Mouse (Mus musculus): ENCODE data around the gene Diaph3. TPM values are rescaled to one million over a fixed set of nuclear protein-coding genes. Genes with fewer than 3 reads are reported as not detected.

Gene Diaph3
- polyA plus RNA-seq, 1 experiment from 2014 or later, result 4.3 TPM

GRCm38 (mm10) chr14:87056169-87056568 is 84.9 kb downstream of the Diaph3 start:
- Histone ChIP-seq H3K4me1 (ENCODE audit: control insufficient read depth, insufficient read depth, low read length) (no peaks in the 10 kb centered on the region), H3K27ac (replicated peaks; ENCODE audit: low read depth, low read length) (no peak overlapping the region), H3K4me3 (replicated peaks; ENCODE audit: low read depth, low read length) (no peak overlapping the region), H3K27me3 (ENCODE audit: control insufficient read depth, insufficient read depth, low read length) (no peaks in the 10 kb centered on the region), H3K4me2 (ENCODE audit: low read length) (no peak overlapping the region), H3K36me3 (ENCODE audit: control insufficient read depth, insufficient read depth, low read length) (no peaks in the 10 kb centered on the region), H3K9ac (replicated peaks; ENCODE audit: low read length) (no peak overlapping the region), H3K9me3 (ENCODE audit: control insufficient read depth, low read length) (no peaks in the 10 kb centered on the region)
- ATAC-seq (ENCODE audit: low FRiP score, low TSS enrichment), result no peak
- DNase-seq, result no peak
- WGBS, result 96% methylated on average over 2 of the region's 2 CpGs

GRCm38 (mm10) chr14:87051187-87051586 is 89.8 kb downstream of the Diaph3 start:
- Histone ChIP-seq H3K27ac (replicated peaks; ENCODE audit: low read depth, low read length) (no peak overlapping the region), H3K9ac (replicated peaks; ENCODE audit: low read length) (no peak overlapping the region), H3K4me1 (ENCODE audit: control insufficient read depth, insufficient read depth, low read length) (no peaks in the 10 kb centered on the region), H3K27me3 (ENCODE audit: control insufficient read depth, insufficient read depth, low read length) (no peaks in the 10 kb centered on the region), H3K9me3 (ENCODE audit: control insufficient read depth, low read length) (no peaks in the 10 kb centered on the region), H3K4me2 (ENCODE audit: low read length) (no peak overlapping the region), H3K36me3 (ENCODE audit: control insufficient read depth, insufficient read depth, low read length) (no peaks in the 10 kb centered on the region), H3K4me3 (replicated peaks; ENCODE audit: low read depth, low read length) (no peak overlapping the region)
- WGBS, result 87% methylated on average over 5 of the region's 5 CpGs
- ATAC-seq (ENCODE audit: low FRiP score, low TSS enrichment), result no peak
- DNase-seq, result no peak

DNA sequence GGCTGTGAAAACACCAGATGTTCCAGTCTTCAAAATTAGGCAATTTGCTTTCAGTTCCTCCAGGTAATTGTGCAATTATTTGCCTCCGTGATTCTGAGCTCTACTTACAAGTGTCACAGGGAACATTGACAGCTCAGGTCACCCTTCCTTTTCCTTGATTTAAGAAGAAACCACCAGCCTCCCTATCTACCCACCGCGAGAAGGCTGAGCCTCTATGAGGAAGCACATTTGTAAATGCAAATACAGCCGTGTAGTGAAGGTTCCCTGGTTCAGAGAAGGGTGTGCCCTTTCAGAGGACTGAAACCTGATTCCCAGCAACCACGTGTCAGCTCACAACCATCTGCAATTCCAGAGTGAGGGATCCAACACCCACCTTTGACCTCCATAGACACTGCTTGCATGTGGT is 96.6 kb downstream of the Diaph3 start:
- DNase-seq, result no peak
- Histone ChIP-seq H3K36me3 (ENCODE audit: control insufficient read depth, insufficient read depth, low read length) (no peaks in the 10 kb centered on the region), H3K27ac (replicated peaks; ENCODE audit: low read depth, low read length) (no peak overlapping the region), H3K9me3 (ENCODE audit: control insufficient read depth, low read length) (no peaks in the 10 kb centered on the region), H3K27me3 (ENCODE audit: control insufficient read depth, insufficient read depth, low read length) (no peaks in the 10 kb centered on the region), H3K4me2 (ENCODE audit: low read length) (no peak overlapping the region), H3K4me3 (replicated peaks; ENCODE audit: low read depth, low read length) (no peak overlapping the region), H3K9ac (replicated peaks; ENCODE audit: low read length) (no peak overlapping the region), H3K4me1 (ENCODE audit: control insufficient read depth, insufficient read depth, low read length) (no peaks in the 10 kb centered on the region)
- 63% methylated on average over 5 of the region's 5 CpGs for WGBS
- ATAC-seq (ENCODE audit: low FRiP score, low TSS enrichment), result no peak

DNA sequence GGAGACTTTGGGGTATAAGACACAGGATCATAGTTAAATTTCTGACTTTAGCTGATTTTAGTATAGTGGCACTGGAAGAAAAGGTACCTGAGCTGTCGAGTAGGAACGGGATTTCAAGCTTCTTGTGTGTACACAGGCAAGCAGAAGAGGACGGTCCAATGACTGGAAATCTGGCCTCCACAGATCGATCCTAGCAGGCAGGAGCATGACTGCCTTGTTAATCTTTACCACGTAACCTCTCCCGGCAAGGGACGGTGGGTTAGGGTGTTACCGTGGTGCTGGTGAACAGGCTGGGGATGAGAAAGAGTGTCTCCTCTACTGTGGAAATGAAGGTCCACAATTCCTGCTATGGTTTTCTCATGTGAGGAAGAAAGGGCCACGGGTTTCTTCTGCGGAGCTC is 120.8 kb downstream of the Diaph3 start:
- 95% methylated on average over 10 of the region's 10 CpGs for WGBS
- no peak for ATAC-seq (ENCODE audit: low FRiP score, low TSS enrichment)

GRCm38 (mm10) chr14:87019687-87020086 is 121.3 kb downstream of the Diaph3 start:
- ATAC-seq (ENCODE audit: low FRiP score, low TSS enrichment) (no peak), DNase-seq (no peak)
- Histone ChIP-seq H3K4me2 (ENCODE audit: low read length) (no peak overlapping the region), H3K36me3 (ENCODE audit: control insufficient read depth, insufficient read depth, low read length) (no peaks in the 10 kb centered on the region), H3K27ac (replicated peaks; ENCODE audit: low read depth, low read length) (no peak overlapping the region), H3K4me1 (ENCODE audit: control insufficient read depth, insufficient read depth, low read length) (no peaks in the 10 kb centered on the region), H3K9me3 (ENCODE audit: control insufficient read depth, low read length) (no peaks in the 10 kb centered on the region), H3K9ac (replicated peaks; ENCODE audit: low read length) (no peak overlapping the region), H3K4me3 (replicated peaks; ENCODE audit: low read depth, low read length) (no peak overlapping the region), H3K27me3 (ENCODE audit: control insufficient read depth, insufficient read depth, low read length) (no peaks in the 10 kb centered on the region)
- WGBS, result 89% methylated on average over 3 of the region's 3 CpGs

More for the DNA sequence above, 120.8 kb downstream of the Diaph3 start:
- no peaks in the 10 kb centered on the region for H3K4me1 ChIP-seq (ENCODE audit: control insufficient read depth, insufficient read depth, low read length)
- no peak overlapping the region for H3K4me2 ChIP-seq (ENCODE audit: low read length)
- no peak for DNase-seq
- H3K4me3 ChIP-seq (replicated peaks; ENCODE audit: low read depth, low read length), result no peak overlapping the region
- no peaks in the 10 kb centered on the region for H3K27me3 ChIP-seq (ENCODE audit: control insufficient read depth, insufficient read depth, low read length)
- no peak overlapping the region for H3K9ac ChIP-seq (replicated peaks; ENCODE audit: low read length)
- H3K27ac ChIP-seq (replicated peaks; ENCODE audit: low read depth, low read length), result no peak overlapping the region
- H3K36me3 ChIP-seq (ENCODE audit: control insufficient read depth, insufficient read depth, low read length), result no peaks in the 10 kb centered on the region
- no peaks in the 10 kb centered on the region for H3K9me3 ChIP-seq (ENCODE audit: control insufficient read depth, low read length)

- H3K9ac ChIP-seq (replicated peaks; ENCODE audit: low read length), result no peak overlapping the region
- no peaks in the 10 kb centered on the region for H3K27me3 ChIP-seq (ENCODE audit: control insufficient read depth, insufficient read depth, low read length)
- 76% methylated on average over 4 of the region's 4 CpGs for WGBS
- no peak overlapping the region for H3K4me2 ChIP-seq (ENCODE audit: low read length)
- ATAC-seq (ENCODE audit: low FRiP score, low TSS enrichment) (no peak), DNase-seq (no peak)
- no peak overlapping the region for H3K4me3 ChIP-seq (replicated peaks; ENCODE audit: low read depth, low read length)
- H3K9me3 ChIP-seq (ENCODE audit: control insufficient read depth, low read length), result no peaks in the 10 kb centered on the region
- no peak overlapping the region for H3K27ac ChIP-seq (replicated peaks; ENCODE audit: low read depth, low read length)
- no peaks in the 10 kb centered on the region for H3K36me3 ChIP-seq (ENCODE audit: control insufficient read depth, insufficient read depth, low read length)
- H3K4me1 ChIP-seq (ENCODE audit: control insufficient read depth, insufficient read depth, low read length), result no peaks in the 10 kb centered on the region
Observed at GRCm38 (mm10) chr14:86997318-86997717, 143.7 kb downstream of the Diaph3 start.

DNA sequence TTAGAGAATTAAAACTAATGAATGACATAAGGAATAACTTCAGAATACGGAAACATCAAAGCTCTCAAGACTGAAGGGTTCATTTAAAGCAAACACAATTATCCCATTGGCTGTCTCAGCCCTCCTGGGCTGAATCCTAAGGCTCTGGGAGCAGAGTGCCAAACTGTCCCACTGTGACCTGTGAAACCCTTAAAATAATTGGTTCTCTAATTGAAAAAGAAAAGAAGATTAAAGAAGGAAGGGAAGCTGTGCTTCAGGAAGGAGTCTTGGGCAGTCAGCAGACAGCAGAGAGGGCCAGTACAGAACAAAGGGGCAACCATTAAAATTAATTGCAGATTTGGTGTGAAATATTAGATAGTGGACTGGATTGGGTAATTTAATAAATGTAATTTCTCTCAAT is 189.9 kb downstream of the Diaph3 start:
- Histone ChIP-seq H3K27me3 (ENCODE audit: control insufficient read depth, insufficient read depth, low read length) (no peaks in the 10 kb centered on the region), H3K27ac (replicated peaks; ENCODE audit: low read depth, low read length) (no peak overlapping the region), H3K9ac (replicated peaks; ENCODE audit: low read length) (no peak overlapping the region), H3K4me1 (ENCODE audit: control insufficient read depth, insufficient read depth, low read length) (no peaks in the 10 kb centered on the region), H3K4me2 (ENCODE audit: low read length) (no peak overlapping the region), H3K36me3 (ENCODE audit: control insufficient read depth, insufficient read depth, low read length) (no peaks in the 10 kb centered on the region), H3K4me3 (replicated peaks; ENCODE audit: low read depth, low read length) (no peak overlapping the region), H3K9me3 (ENCODE audit: control insufficient read depth, low read length) (no peaks in the 10 kb centered on the region)
- ATAC-seq (ENCODE audit: low FRiP score, low TSS enrichment) (no peak), DNase-seq (no peak)
- 72% methylated on average over 1 of the region's 1 CpGs for WGBS

DNA sequence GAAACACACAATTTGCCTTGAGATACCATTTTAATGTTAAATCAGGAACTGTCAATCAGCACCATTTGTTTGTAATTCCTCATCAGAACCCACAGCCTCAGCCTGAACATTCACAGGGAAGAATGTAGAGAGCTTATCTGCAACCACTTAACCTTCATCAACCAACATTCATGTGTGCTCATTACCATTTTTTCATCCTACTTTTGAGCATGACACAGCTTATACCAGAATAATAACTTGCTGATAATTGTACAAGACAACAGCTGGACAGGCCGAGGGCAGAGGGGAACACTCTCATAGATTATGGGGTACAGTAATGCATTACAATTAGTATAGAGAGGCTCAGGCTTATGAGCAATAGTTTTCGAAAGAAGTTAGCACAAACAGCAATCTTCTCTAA is 203.1 kb downstream of the Diaph3 start:
- H3K4me3 ChIP-seq (replicated peaks; ENCODE audit: low read depth, low read length), result no peak overlapping the region
- WGBS, result 85% methylated on average over 2 of the region's 2 CpGs
- ATAC-seq (ENCODE audit: low FRiP score, low TSS enrichment), result no peak
- no peak overlapping the region for H3K27ac ChIP-seq (replicated peaks; ENCODE audit: low read depth, low read length)
- H3K4me1 ChIP-seq (ENCODE audit: control insufficient read depth, insufficient read depth, low read length), result no peaks in the 10 kb centered on the region
- no peak overlapping the region for H3K4me2 ChIP-seq (ENCODE audit: low read length)
- no peak overlapping the region for H3K9ac ChIP-seq (replicated peaks; ENCODE audit: low read length)
- no peaks in the 10 kb centered on the region for H3K36me3 ChIP-seq (ENCODE audit: control insufficient read depth, insufficient read depth, low read length)
- DNase-seq, result no peak
- H3K27me3 ChIP-seq (ENCODE audit: control insufficient read depth, insufficient read depth, low read length), result no peaks in the 10 kb centered on the region
- no peaks in the 10 kb centered on the region for H3K9me3 ChIP-seq (ENCODE audit: control insufficient read depth, low read length)

DNA sequence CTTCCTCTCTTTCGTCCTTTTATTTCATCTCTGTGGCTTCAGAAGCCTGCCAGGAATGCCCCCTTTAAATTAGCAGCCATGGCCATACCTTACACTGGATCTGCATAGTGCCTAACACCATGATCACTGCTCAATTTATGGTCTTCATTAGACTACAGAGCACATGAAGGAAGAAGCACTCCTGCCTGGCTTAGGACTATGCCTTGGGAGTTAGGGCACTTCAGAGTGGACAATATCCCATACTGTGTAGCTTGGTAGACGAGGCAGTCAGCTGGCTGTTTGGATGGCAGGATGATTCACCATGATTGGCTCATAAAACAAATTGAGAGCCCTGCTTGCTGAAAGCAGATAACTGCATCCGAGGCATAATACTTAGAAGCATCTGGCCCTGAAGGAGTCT is 204.6 kb downstream of the Diaph3 start:
- WGBS, result 75% methylated on average over 3 of the region's 3 CpGs
- no peak overlapping the region for H3K9ac ChIP-seq (replicated peaks; ENCODE audit: low read length)

More for the DNA sequence above, 204.6 kb downstream of the Diaph3 start:
- Histone ChIP-seq H3K4me3 (replicated peaks; ENCODE audit: low read depth, low read length) (no peak overlapping the region), H3K36me3 (ENCODE audit: control insufficient read depth, insufficient read depth, low read length) (no peaks in the 10 kb centered on the region), H3K9me3 (ENCODE audit: control insufficient read depth, low read length) (no peaks in the 10 kb centered on the region), H3K27me3 (ENCODE audit: control insufficient read depth, insufficient read depth, low read length) (no peaks in the 10 kb centered on the region), H3K4me2 (ENCODE audit: low read length) (no peak overlapping the region), H3K4me1 (ENCODE audit: control insufficient read depth, insufficient read depth, low read length) (no peaks in the 10 kb centered on the region), H3K27ac (replicated peaks; ENCODE audit: low read depth, low read length) (no peak overlapping the region)
- ATAC-seq (ENCODE audit: low FRiP score, low TSS enrichment), result no peak
- no peak for DNase-seq

Measured in midbrain, embryonic 14.5 days (tissue).